In genomic region chr13:50417389-50418183, GRCm38 (mm10) we compare ENCODE assay signal across 8 mouse cellular contexts. TPM values are rescaled to one million over a fixed set of nuclear protein-coding genes. Genes with fewer than 3 reads are reported as not detected.
A peak's percentile ranks its signal among the peaks of the same experiment; 100 is the strongest.
DNase-seq lines count a peak whose midpoint lies in the region; ATAC-seq lines count a peak whose summit lies in the region.

Fbxw17 (plus strand) TSS chr13:50417864.

- no peaks in the 10 kb centered on the region for H3K9me3 ChIP-seq in hindbrain, embryonic 14.5 days (ENCODE audit: control insufficient read depth, low read length)

- peak within 1 kb of the TSS; percentile 80 for H3K4me3 ChIP-seq in hindbrain, embryonic 14.5 days (replicated peaks; ENCODE audit: low read length)

- ATAC-seq in hindbrain, embryonic 14.5 days (ENCODE audit: low FRiP score), result peak; percentile 98

- peak within 1 kb of the TSS; percentile 81 for H3K27ac ChIP-seq in hindbrain, embryonic 14.5 days

- H3K9ac ChIP-seq in hindbrain, embryonic 14.5 days, result peak within 1 kb of the TSS; percentile 89

- H3K27me3 ChIP-seq in hindbrain, embryonic 14.5 days (ENCODE audit: control insufficient read depth, insufficient read depth, low read length), result no peaks in the 10 kb centered on the region

- peak within 1 kb of the TSS; percentile 59 for H3K4me2 ChIP-seq in hindbrain, embryonic 14.5 days (replicated peaks)

- WGBS in hindbrain, embryonic 14.5 days, result 12% methylated on average over 35 of the region's 35 CpGs

- DNase-seq in NIH3T3 (ENCODE audit: low read depth), result peak; percentile 86
- peak; percentile 77 for DNase-seq in cerebellum, adult 9-11 months
- peak; percentile 54 to 62 for DNase-seq in frontal cortex, postnatal 25 days (ENCODE audit: low spot score in 2 of 2)
- DNase-seq in hindbrain, embryonic 14.5 days (ENCODE audit: low spot score), result peak; percentile 82
- DNase-seq in layer of hippocampus, postnatal 36 days, result peak; percentile 73 to 78
- DNase-seq in lung, postnatal 36 days, result peak; percentile 84
- DNase-seq in retina, postnatal 1 day, result peak; percentile 87
- DNase-seq in urinary bladder, adult 18-20 months (ENCODE audit: low spot score in 2 of 2), result peak; percentile 62

- H3K36me3 ChIP-seq in hindbrain, embryonic 14.5 days (replicated peaks; ENCODE audit: control insufficient read depth, insufficient read depth), result peaks cover 19% of the 10 kb centered on the region

- H3K4me1 ChIP-seq in hindbrain, embryonic 14.5 days (replicated peaks; ENCODE audit: control insufficient read depth, insufficient read depth, low read length), result peaks cover 15% of the 10 kb centered on the region

RNA-seq across cellular contexts. Expression of gene Fbxw17, which starts in this region (rescaled TPM):
- 28.7 and 35.2 TPM in 2 replicates for polyA plus RNA-seq in hindbrain, embryonic 14.5 days (2014; fragmentation: Nextera tagmentation; extraction: Ambion mirVana)
- total RNA-seq in layer of hippocampus, postnatal 36 days (2021), result 10 to 100 TPM; 15.0 to 16.4 TPM

Comparison
In these comparisons a context has a peak if more than half of its experiments do, and no peak if none do; other contexts are left out.
1. Peak in every context shown above with its lines: DNase-seq, ATAC-seq, H3K4me3 ChIP-seq and H3K27ac ChIP-seq.